Mouse (Mus musculus): Measurements from ENCODE around the gene Zbtb16.

The Zbtb16 gene

GRCm38 (mm10) chr9:48645648-48646126, 190.3 kb downstream of the Zbtb16 start:
- no peak for DNase-seq (ENCODE audit: low spot score in 2 of 2)

DNA sequence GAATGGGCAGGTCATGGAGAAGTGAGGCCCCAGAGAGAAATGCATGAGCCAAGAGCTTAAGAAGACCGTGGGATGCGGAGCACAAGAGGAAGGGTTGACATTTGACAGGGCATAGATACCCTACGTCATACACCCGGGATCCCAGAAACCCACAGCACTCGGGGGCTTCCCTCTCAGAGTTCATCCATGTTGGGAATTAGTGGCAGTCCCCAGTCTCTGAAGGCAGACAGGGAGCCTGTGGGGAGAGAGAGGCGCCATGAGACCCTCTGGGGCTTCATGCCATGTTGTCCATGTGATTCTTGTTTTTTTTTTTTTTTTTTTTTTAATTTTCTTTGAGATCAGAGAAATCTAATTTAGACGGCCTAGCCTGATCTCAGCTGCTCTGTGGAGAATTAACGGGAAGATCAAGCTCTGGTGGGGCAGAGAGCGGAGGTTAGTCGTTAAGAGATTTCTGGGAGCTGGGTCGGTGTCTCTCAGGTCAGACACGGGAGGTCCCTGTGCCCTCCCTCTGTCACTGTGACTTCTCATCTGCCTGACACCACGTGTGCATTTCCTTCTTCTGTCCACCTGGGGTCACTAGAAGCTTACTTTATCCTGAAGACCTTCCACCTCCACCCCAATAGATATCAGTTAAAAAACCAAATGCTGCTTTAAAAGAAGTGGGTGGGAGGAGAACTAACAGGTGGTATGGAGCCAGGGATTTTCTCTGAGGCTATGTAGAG, 190.9 kb downstream of the Zbtb16 start:
- peak; percentile 41 to 59 for DNase-seq (ENCODE audit: low spot score in 2 of 2)

GRCm38 (mm10) chr9:48644376-48644775, 191.6 kb downstream of the Zbtb16 start:
- no peak for DNase-seq (ENCODE audit: low spot score in 2 of 2)

- no peak for DNase-seq (ENCODE audit: low spot score in 2 of 2)
Observed at GRCm38 (mm10) chr9:48641636-48642035, 194.4 kb downstream of the Zbtb16 start.

- no peak for DNase-seq (ENCODE audit: low spot score in 2 of 2)
Observed at GRCm38 (mm10) chr9:48640881-48641280, 195.1 kb downstream of the Zbtb16 start.

DNA sequence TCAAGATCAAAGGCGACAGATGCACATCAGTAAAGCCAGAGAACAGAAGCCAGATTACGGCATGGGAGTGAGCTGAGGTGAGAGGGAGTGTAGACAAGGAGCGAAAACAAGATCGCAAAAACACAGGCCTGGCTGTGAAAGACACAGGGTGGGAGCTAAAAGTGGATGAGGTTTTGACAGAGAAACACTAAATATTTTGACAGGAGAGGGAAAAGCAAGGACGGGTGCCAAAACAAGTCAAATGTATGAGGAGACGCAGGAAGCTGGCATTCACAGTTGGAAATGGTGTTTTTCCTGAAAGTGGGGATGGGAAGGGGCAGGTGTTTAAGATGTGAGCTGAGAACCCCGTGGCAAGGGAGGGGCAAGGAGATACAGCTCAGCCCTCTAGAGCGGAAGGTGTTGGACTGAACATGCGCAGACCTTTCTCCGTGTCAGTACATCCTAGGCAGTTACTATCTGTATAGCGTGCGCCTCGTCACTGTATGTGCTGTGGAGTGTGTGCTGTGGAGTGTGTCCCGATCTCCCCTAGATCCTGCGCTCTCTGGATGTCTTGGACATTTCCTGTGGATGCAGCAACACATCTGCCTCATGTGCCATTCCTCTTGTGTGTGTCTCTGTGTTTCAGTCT, 197.7 kb downstream of the Zbtb16 start:
- DNase-seq (ENCODE audit: low spot score in 2 of 2), result no peak

GRCm38 (mm10) chr9:48637161-48637560, 198.9 kb downstream of the Zbtb16 start:
- DNase-seq (ENCODE audit: low spot score in 2 of 2), result no peak

DNA sequence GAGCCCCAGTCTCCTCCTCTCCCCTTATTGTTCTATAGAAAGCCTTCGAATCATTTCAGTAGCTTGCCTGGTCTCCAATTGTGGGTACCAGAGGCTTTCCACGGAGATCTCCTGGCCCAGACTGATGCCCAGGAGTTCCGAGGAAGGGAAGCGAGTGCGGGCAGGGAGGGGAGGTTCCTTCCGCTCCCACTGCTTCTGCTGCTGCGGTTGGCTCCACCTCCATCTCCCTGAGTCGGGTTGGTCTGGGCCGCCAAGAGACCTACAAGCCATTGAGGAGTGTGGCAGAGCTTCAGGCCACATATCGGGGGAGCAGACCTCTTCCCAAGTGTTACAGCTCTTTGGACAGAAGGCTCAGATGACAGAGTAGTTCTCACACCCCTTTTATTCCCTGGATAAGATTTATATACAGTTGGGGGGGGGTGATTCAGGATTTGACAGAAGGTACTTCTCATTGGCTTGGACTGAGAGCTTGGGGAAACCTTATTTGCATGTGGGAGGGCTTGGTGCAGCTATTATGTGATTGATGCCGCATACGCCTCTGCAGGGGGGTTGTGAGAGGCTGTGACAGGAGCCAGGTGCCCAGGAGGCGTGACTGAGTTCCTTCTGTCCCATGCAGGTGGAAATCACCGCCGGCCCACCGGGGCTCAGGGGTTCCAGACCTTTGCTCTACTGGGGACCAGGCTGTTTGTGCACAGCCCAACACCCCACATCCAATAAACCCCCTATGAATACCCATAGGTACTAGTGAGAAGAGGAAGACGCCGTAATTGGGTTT, 200.3 kb downstream of the Zbtb16 start:
- DNase-seq (ENCODE audit: low spot score in 2 of 2), result no peak

DNA sequence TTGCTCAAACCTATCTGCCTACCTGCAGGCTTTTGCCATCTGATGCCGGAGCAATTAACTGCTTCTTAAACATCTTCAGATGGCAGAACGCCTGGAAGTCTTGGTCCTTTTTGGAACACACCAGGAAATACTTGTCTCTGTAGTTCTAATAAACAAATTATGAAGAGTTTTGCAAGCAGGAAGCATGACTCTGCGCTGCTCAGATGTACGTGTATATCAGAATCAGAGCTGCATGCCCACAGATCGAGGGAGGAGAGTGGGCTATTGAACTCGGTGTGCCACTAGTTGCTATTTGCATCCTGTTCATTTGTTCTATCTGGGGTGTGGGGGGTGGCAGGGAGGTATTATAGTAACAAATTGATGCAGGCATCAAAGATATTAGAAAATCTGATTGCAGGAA, 202.9 kb downstream of the Zbtb16 start:
- DNase-seq (ENCODE audit: low spot score in 2 of 2), result no peak

DNA sequence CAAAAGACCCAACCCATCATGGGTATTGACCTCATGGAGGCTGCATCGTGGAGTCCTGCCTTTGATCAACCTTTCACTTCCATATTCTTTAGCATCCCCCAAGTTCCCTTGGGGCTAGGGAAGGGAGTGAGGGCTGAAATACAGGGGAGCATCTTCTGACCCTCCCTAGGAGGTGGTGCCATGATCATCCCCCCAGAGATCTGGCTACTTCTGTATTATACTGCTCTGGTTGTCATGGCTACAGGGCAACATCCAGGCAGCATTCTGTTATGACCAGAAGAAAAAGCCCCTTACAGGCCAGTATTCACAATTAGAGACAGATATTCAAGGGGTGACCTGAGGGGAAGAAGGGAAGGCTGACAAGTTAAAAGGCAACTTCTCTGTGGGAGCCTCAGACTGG, 216.8 kb downstream of the Zbtb16 start:
- DNase-seq (ENCODE audit: low spot score in 2 of 2), result no peak

DNA sequence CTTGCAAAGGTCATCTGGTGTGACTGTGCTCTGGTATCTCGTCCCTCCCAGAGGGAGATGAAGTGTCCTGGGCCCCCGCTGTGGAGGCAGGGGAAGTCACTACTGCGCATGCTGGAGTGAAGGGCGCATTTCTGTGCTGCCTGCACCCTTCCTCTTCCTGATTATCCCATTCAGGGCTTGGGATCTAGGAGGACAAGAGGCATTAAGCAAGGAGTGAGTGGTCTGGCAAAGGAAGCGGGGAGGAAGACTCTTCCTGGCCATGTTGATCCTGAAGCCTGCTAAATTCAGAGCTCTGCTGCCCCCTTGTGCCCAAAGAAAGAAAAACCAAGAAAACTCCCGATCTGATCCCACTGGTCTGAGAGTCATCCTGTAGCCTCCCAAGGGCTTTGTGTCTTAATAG, 217.4 kb downstream of the Zbtb16 start:
- peak; percentile 73 to 81 for DNase-seq (ENCODE audit: low spot score in 2 of 2)

GRCm38 (mm10) chr9:48618111-48618510, 217.9 kb downstream of the Zbtb16 start:
- peak; percentile 77 to 88 for DNase-seq (ENCODE audit: low spot score in 2 of 2)

- DNase-seq (ENCODE audit: low spot score in 2 of 2), result peak; percentile 34 to 46
Observed at GRCm38 (mm10) chr9:48617511-48618010, 218.5 kb downstream of the Zbtb16 start.

DNA sequence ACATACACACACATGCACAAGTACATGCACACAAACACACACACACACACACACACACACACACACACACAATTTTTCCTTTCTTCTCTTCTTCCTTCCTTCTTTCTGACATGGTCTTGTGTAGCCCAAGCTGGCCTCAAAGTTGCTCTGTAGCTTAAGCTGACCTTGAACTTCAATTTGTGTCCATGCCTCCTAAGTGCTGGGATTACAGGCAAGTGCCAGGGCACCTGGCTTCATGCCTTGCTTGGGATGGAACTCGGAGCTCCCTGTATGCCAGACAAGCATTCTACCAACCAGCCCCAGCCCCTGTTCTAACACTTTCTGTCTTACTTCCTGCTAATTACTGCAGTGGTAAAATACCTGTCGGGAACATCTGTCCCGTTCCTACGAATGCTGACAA, 222.8 kb downstream of the Zbtb16 start:
- no peak for DNase-seq (ENCODE audit: low spot score in 2 of 2)

DNA sequence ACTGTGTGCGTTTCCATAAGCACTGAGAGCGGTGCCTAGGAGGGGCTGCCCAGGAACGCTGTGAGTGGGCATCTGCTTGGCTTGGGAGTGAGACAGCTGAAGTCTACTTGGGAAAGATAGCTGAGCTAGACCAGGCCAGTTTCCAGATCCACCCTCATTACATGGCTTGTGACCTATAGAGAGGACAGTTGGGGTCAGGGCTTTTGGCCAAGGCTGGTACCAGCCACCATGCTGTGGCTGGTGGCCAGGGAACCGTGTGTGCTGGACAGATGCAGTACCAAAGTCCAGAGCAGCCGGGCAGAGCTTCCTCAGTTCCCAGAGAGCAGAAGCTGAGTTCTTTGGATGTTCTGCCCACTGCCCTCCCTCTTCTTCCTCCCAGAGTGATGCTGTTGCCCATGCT, 223.5 kb downstream of the Zbtb16 start:
- DNase-seq (ENCODE audit: low spot score in 2 of 2), result no peak

GRCm38 (mm10) chr9:48611032-48611431, 225.0 kb downstream of the Zbtb16 start:
- DNase-seq (ENCODE audit: low spot score in 2 of 2), result no peak

GRCm38 (mm10) chr9:48609734-48610133, 226.3 kb downstream of the Zbtb16 start:
- DNase-seq (ENCODE audit: low spot score in 2 of 2), result no peak

DNA sequence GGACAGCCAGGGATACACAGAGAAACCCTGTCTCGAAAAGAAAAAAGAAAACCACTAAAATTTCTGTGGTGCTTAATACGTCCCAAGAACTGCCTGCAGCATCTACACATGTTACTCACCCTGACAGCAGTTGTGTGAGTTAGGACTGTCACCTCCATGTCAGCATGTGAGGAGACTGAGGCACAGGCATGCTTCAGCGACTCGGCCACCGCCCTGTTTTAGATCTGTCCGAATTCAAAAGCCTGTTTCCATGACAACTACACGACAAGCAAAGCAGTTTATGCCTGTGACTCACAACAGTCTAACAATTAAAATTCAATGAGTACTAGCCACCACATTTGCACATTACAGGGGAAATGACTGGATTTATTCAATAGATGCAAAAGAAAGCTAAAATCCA, 228.6 kb downstream of the Zbtb16 start:
- no peak for DNase-seq (ENCODE audit: low spot score in 2 of 2)

- peak; percentile 33 to 46 for DNase-seq (ENCODE audit: low spot score in 2 of 2)
Observed at GRCm38 (mm10) chr9:48606171-48606570, 229.9 kb downstream of the Zbtb16 start.

GRCm38 (mm10) chr9:48605697-48606096, 230.3 kb downstream of the Zbtb16 start:
- DNase-seq (ENCODE audit: low spot score in 2 of 2), result no peak

GRCm38 (mm10) chr9:48604939-48605598, 231.0 kb downstream of the Zbtb16 start, which contains the start of gene Nnmt:
Nnmt (minus strand) TSS chr9:48605153.
- peak; percentile 73 to 77 for DNase-seq (ENCODE audit: low spot score in 2 of 2)

Measured in heart, adult 9 months (tissue).